Mouse (Mus musculus) lung, embryonic 16.5 days (tissue): ENCODE measurements around the gene Med26. TPM values are rescaled to one million over a fixed set of nuclear protein-coding genes. Genes with fewer than 3 reads are reported as not detected.

Experiments
- ATAC-seq: fragments of 200-750 bp; cut with Nextera tagmentation; 2 replicates; pipeline ENCODE4 v1.8.0; 2017; ENCODE audit warnings: low read depth, mild to moderate bottlenecking, moderate library complexity
- H3K27ac ChIP-seq: fragments of 300-500 bp; sonication (generic); 2 replicates; pipeline ENCODE4 v1.5.1; 2014; ENCODE audit warnings: mild to moderate bottlenecking, control low read depth, low read length
- H3K27me3 ChIP-seq: fragments of 300-500 bp; sonication (generic); 2 replicates; pipeline ENCODE4 v1.6.1; 2014; ENCODE audit warnings: low read depth, low read length, mixed read lengths; ENCODE audit not compliant: control insufficient read depth, insufficient read depth
- H3K36me3 ChIP-seq: fragments of 300-500 bp; sonication (generic); 2 replicates; pipeline ENCODE4 v1.6.1; 2014; ENCODE audit warnings: low read length; ENCODE audit not compliant: control insufficient read depth, insufficient read depth
- H3K4me1 ChIP-seq: fragments of 300-500 bp; sonication (generic); replicated peaks from 2 replicates; pipeline ENCODE4 v1.6.1; 2014; ENCODE audit warnings: low read length, mixed read lengths; ENCODE audit not compliant: control insufficient read depth, insufficient read depth
- H3K4me2 ChIP-seq: fragments of 300-500 bp; sonication (generic); 2 replicates; pipeline ENCODE4 v1.6.1; 2014; ENCODE audit warnings: low read depth, low read length, control low read depth
- H3K4me3 ChIP-seq: fragments of 300-500 bp; sonication (generic); 2 replicates; pipeline ENCODE4 v1.5.1; 2014; ENCODE audit warnings: mild to moderate bottlenecking, low read length, control low read depth
- H3K9ac ChIP-seq: fragments of 300-500 bp; sonication (generic); 2 replicates; pipeline ENCODE4 v1.6.1; 2014; ENCODE audit warnings: low read length, control low read depth
- H3K9me3 ChIP-seq: fragments of 300-500 bp; sonication (generic); 2 replicates; pipeline ENCODE4 v1.6.1; 2016; ENCODE audit warnings: low read length; ENCODE audit not compliant: control insufficient read depth
- WGBS: fragments of 180-500 bp; shearing (Covaris S2); extraction: QIAGEN DNeasy Blood & Tissue Kit; methylation state at CpG from one replicate; pipeline ENCODE4 v1.1.7; 2014; 5-methylcytosine and 5-hydroxymethylcytosine counted together
- polyA plus RNA-seq: library from polyadenylated mRNA; unstranded; fragments of >200 nt; fragmentation: Nextera tagmentation; extraction: Ambion mirVana; gene quantifications from 2 replicates; pipeline ENCODE4 v1.2.1, GENCODE M21; 2015

The Med26 gene
- polyA plus RNA-seq, 1 experiment from 2014 or later, result 15.6 TPM

DNA sequence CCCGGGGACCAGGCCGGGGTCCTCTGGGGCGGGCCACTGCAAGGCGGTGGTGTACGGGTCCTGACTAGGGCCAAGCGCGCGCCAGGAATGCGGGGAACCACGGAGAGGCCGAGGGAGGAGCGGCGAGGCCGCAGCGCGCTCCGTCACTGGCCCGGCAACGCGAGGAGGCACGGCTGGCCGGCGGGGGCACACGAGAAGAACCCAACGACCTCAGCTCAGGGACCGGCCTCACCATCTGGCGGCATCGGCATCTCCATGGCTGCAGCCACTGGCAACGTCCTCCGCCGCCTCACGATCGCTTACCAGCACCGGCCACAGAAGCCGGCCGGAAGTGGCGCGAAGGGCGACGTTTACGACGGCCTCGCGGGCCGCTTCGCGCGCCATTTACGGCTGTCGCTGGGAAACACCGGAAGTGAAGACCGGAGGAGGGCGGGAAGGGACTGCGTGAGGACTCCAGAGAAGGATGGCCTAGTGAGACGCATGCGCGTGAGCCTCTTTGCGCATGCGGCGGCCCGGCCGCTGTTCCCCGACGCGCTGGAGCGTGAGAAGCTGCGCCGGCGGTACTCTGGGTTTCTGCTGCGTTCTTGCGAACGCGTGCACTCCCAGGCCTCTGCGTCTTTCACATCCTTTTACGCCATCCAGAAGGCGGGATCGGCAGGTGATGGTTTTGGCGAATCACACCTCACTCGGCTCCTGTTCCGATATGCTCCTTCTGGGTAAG, 73.1 kb downstream of the Med26 start, which contains the start of gene Cherp:
Gene Cherp, minus strand, starts transcription at position 401 of the 721 bp plus-strand sequence.
- Histone ChIP-seq H3K4me2 (peak within 1 kb of the TSS; percentile 94), H3K9me3 (peaks cover 5% of the 10 kb centered on the region; the same call in 1 of the 2 replicates), H3K27me3 (no peaks in the 10 kb centered on the region), H3K27ac (peak within 1 kb of the TSS; percentile 90), H3K4me3 (peak within 1 kb of the TSS; percentile 94), H3K4me1 (peaks cover 16% of the 10 kb centered on the region), H3K36me3 (peaks cover 32% of the 10 kb centered on the region), H3K9ac (peak within 1 kb of the TSS; percentile 94)
- WGBS, result 0% methylated on average over 80 of the region's 80 CpGs
- ATAC-seq, result peak; percentile 97

- Histone ChIP-seq H3K9ac (no peak overlapping the region), H3K4me2 (no peak overlapping the region), H3K27me3 (no peaks in the 10 kb centered on the region), H3K27ac (no peak overlapping the region), H3K36me3 (peaks cover 63% of the 10 kb centered on the region), H3K9me3 (no peaks in the 10 kb centered on the region), H3K4me3 (no peak overlapping the region), H3K4me1 (peaks cover 10% of the 10 kb centered on the region)
- no peak for ATAC-seq
- 91% methylated on average over 7 of the region's 7 CpGs for WGBS
Observed at GRCm38 (mm10) chr8:72470684-72471083, 77.4 kb downstream of the Med26 start.

DNA sequence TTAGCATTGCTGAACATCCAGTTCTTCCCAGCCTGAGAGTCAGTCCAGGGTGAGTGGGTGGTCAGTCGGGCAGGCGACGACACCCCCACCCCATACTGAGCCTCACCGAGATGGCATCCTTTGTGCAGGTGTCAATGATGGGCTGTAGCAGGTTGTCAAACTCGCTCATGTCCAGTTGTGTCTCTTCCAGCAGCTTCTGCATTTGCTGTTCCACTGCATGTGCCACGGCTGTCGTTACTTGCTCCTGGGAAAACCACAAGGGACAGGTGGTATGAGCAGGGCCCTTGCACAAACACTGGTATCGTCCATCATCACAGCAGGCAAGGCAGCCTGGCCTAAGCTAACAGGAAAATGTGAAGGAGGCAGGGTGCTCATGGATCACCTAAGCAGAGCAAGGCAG, 78.1 kb downstream of the Med26 start:
- peaks cover 69% of the 10 kb centered on the region for H3K36me3 ChIP-seq
- ATAC-seq, result no peak

DNA sequence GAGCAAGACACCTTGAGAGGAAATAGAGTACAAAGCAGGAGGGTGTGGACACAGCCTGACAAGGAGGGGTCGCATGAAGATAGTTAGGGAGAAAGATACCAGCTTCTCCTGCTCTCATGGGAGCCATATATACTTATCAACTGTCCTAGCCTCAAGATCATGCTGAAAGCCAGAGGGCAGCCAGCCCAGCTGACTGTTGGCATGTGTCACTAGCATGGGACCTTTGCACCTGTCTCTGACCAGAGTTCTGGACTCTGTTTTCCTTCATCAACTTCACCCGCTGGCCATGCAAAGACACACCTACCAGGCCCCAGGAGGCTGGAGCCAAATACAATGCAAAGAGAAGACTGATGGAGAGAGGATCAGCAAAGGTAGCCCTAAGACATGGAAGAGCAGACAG, 78.8 kb downstream of the Med26 start:
- H3K27ac ChIP-seq, result no peak overlapping the region
- 88% methylated on average over 2 of the region's 2 CpGs for WGBS
- H3K27me3 ChIP-seq, result no peaks in the 10 kb centered on the region
- no peaks in the 10 kb centered on the region for H3K9me3 ChIP-seq
- no peak overlapping the region for H3K4me3 ChIP-seq
- no peak overlapping the region for H3K4me2 ChIP-seq
- H3K4me1 ChIP-seq, result peaks cover 9% of the 10 kb centered on the region
- ATAC-seq, result no peak
- peaks cover 74% of the 10 kb centered on the region for H3K36me3 ChIP-seq
- H3K9ac ChIP-seq, result no peak overlapping the region

More for the DNA sequence above, 78.1 kb downstream of the Med26 start:
- Histone ChIP-seq H3K27ac (no peak overlapping the region), H3K9ac (no peak overlapping the region), H3K4me3 (no peak overlapping the region), H3K27me3 (no peaks in the 10 kb centered on the region), H3K4me1 (peaks cover 10% of the 10 kb centered on the region), H3K9me3 (no peaks in the 10 kb centered on the region), H3K4me2 (no peak overlapping the region)
- WGBS, result 86% methylated on average over 8 of the region's 8 CpGs

GRCm38 (mm10) chr8:72464211-72464610, 83.9 kb downstream of the Med26 start:
- no peak for ATAC-seq
- no peaks in the 10 kb centered on the region for H3K9me3 ChIP-seq
- H3K27ac ChIP-seq, result no peak overlapping the region
- no peaks in the 10 kb centered on the region for H3K4me1 ChIP-seq
- 93% methylated on average over 10 of the region's 10 CpGs for WGBS
- H3K27me3 ChIP-seq, result no peaks in the 10 kb centered on the region
- H3K36me3 ChIP-seq, result peaks cover 92% of the 10 kb centered on the region
- no peak overlapping the region for H3K9ac ChIP-seq
- no peak overlapping the region for H3K4me2 ChIP-seq
- no peak overlapping the region for H3K4me3 ChIP-seq

GRCm38 (mm10) chr8:72459881-72460533, 88.1 kb downstream of the Med26 start:
- Histone ChIP-seq H3K27ac (no peak overlapping the region), H3K9me3 (no peaks in the 10 kb centered on the region), H3K4me2 (no peak overlapping the region), H3K27me3 (no peaks in the 10 kb centered on the region), H3K4me1 (no peaks in the 10 kb centered on the region), H3K9ac (no peak overlapping the region), H3K36me3 (peaks cover 58% of the 10 kb centered on the region), H3K4me3 (no peak overlapping the region)
- WGBS, result 85% methylated on average over 4 of the region's 4 CpGs
- ATAC-seq, result no peak

- Histone ChIP-seq H3K27me3 (no peaks in the 10 kb centered on the region), H3K4me1 (no peaks in the 10 kb centered on the region), H3K9me3 (peaks cover 3% of the 10 kb centered on the region; the same call in 1 of the 2 replicates), H3K9ac (no peak overlapping the region), H3K36me3 (peaks cover 53% of the 10 kb centered on the region), H3K4me2 (no peak overlapping the region), H3K4me3 (no peak overlapping the region), H3K27ac (no peak overlapping the region)
- 91% methylated on average over 6 of the region's 6 CpGs for WGBS
- no peak for ATAC-seq
Observed at GRCm38 (mm10) chr8:72458457-72458856, 89.6 kb downstream of the Med26 start.

GRCm38 (mm10) chr8:72457806-72458205, 90.3 kb downstream of the Med26 start:
- H3K27me3 ChIP-seq, result no peaks in the 10 kb centered on the region
- no peak overlapping the region for H3K9ac ChIP-seq
- no peaks in the 10 kb centered on the region for H3K4me1 ChIP-seq
- H3K9me3 ChIP-seq, result peaks cover 3% of the 10 kb centered on the region; the same call in 1 of the 2 replicates
- H3K27ac ChIP-seq, result no peak overlapping the region
- H3K4me2 ChIP-seq, result no peak overlapping the region
- no peak overlapping the region for H3K4me3 ChIP-seq
- peaks cover 53% of the 10 kb centered on the region for H3K36me3 ChIP-seq
- ATAC-seq, result no peak
- WGBS, result 83% methylated on average over 3 of the region's 3 CpGs

DNA sequence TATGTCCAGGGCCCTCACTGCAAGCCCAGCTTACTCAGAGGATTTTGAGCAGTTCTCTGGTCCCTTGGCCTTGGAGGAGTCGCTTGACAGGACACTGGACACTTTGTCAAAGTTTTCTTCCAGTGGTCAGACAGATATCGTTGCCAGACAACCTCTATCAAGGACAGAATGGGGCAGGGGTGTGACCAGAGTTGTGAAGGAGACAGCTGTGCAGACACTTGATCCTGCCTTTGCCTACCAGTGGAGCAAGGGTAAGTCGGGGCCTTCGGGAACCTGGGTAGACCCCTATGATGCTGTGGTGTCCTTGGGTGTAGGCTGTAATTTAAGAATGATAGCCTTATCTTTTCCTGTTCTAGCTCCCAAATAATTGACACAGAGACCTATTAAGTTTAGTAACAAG, 92.8 kb downstream of the Med26 start:
- no peak overlapping the region for H3K4me3 ChIP-seq
- ATAC-seq, result no peak
- no peaks in the 10 kb centered on the region for H3K27me3 ChIP-seq
- H3K36me3 ChIP-seq, result peaks cover 32% of the 10 kb centered on the region
- H3K9ac ChIP-seq, result no peak overlapping the region
- WGBS, result 88% methylated on average over 4 of the region's 4 CpGs
- no peaks in the 10 kb centered on the region for H3K4me1 ChIP-seq
- H3K4me2 ChIP-seq, result no peak overlapping the region
- H3K27ac ChIP-seq, result no peak overlapping the region
- peaks cover 3% of the 10 kb centered on the region; the same call in 1 of the 2 replicates for H3K9me3 ChIP-seq
